Mouse (Mus musculus): ENCODE measurements around the gene Adam23. TPM values are rescaled to one million over a fixed set of nuclear protein-coding genes. Genes with fewer than 3 reads are reported as not detected.

Adam23 gene
- polyA plus RNA-seq, 1 experiment from 2014 or later: 8.9 TPM

GRCm38 (mm10) chr1:63491001-63491400 lies 45.3 kb downstream of the Adam23 start:
- H3K36me3 ChIP-seq (ENCODE audit: control insufficient read depth, insufficient read depth, low read length): no peaks in the 10 kb centered on the region
- H3K4me1 ChIP-seq (replicated peaks; ENCODE audit: control insufficient read depth, insufficient read depth, low read length): no peaks in the 10 kb centered on the region
- ATAC-seq (replicated peaks; ENCODE audit: low FRiP score) (no peak), DNase-seq (ENCODE audit: low spot score) (no peak)
- no peak overlapping the region for H3K9ac ChIP-seq (ENCODE audit: low read length)
- WGBS: 62% methylated on average over 1 of the region's 1 CpGs
- no peaks in the 10 kb centered on the region for H3K9me3 ChIP-seq (ENCODE audit: control insufficient read depth, low read length)
- no peak overlapping the region for H3K4me2 ChIP-seq (ENCODE audit: low read depth, low read length, severe bottlenecking)
- no peaks in the 10 kb centered on the region for H3K27me3 ChIP-seq (ENCODE audit: control insufficient read depth, insufficient read depth, low read length)
- H3K27ac ChIP-seq (ENCODE audit: low read depth, low read length): no peak overlapping the region
- no peak overlapping the region for H3K4me3 ChIP-seq (ENCODE audit: low read depth, low read length)

- Histone ChIP-seq H3K4me3 (ENCODE audit: low read depth, low read length) (no peak overlapping the region), H3K4me2 (ENCODE audit: low read depth, low read length, severe bottlenecking) (no peak overlapping the region), H3K36me3 (ENCODE audit: control insufficient read depth, insufficient read depth, low read length) (no peaks in the 10 kb centered on the region), H3K9me3 (ENCODE audit: control insufficient read depth, low read length) (no peaks in the 10 kb centered on the region), H3K27ac (ENCODE audit: low read depth, low read length) (no peak overlapping the region), H3K4me1 (replicated peaks; ENCODE audit: control insufficient read depth, insufficient read depth, low read length) (no peaks in the 10 kb centered on the region), H3K9ac (ENCODE audit: low read length) (no peak overlapping the region), H3K27me3 (ENCODE audit: control insufficient read depth, insufficient read depth, low read length) (no peaks in the 10 kb centered on the region)
- 89% methylated on average over 5 of the region's 5 CpGs for WGBS
- no peak for ATAC-seq (replicated peaks; ENCODE audit: low FRiP score)
- no peak for DNase-seq (ENCODE audit: low spot score)
These were observed 47.6 kb downstream of the Adam23 start for GRCm38 (mm10) chr1:63493325-63493724.

DNA sequence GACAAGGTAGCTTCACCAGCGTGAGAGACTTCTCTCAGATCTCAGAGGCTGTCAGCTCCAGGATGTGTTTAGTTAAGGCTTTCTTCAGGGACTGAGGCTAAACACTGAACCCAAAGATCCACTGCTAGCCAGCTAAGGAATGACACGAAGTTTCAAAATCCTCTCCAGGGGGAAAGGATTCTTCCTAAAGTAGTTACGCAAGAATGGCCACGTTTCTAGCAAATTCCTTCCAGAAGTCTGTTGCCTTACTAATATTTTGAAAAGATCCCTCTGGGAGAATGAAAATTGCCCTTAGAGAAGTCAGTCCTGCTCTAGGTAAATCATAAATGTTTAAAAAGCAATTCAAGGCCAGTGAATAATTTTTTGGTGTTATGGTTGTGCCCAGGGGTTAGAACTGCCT lies 61.7 kb downstream of the Adam23 start:
- no peak overlapping the region for H3K27ac ChIP-seq (ENCODE audit: low read depth, low read length)
- H3K9ac ChIP-seq (ENCODE audit: low read length): no peak overlapping the region
- DNase-seq (ENCODE audit: low spot score) (no peak), ATAC-seq (replicated peaks; ENCODE audit: low FRiP score) (no peak)
- H3K4me2 ChIP-seq (ENCODE audit: low read depth, low read length, severe bottlenecking): no peak overlapping the region
- H3K27me3 ChIP-seq (ENCODE audit: control insufficient read depth, insufficient read depth, low read length): no peaks in the 10 kb centered on the region
- no peaks in the 10 kb centered on the region for H3K4me1 ChIP-seq (replicated peaks; ENCODE audit: control insufficient read depth, insufficient read depth, low read length)
- 77% methylated on average over 4 of the region's 4 CpGs for WGBS
- H3K9me3 ChIP-seq (ENCODE audit: control insufficient read depth, low read length): no peaks in the 10 kb centered on the region
- no peak overlapping the region for H3K4me3 ChIP-seq (ENCODE audit: low read depth, low read length)
- H3K36me3 ChIP-seq (ENCODE audit: control insufficient read depth, insufficient read depth, low read length): no peaks in the 10 kb centered on the region

- H3K9ac ChIP-seq (ENCODE audit: low read length): no peak overlapping the region
- H3K4me2 ChIP-seq (ENCODE audit: low read depth, low read length, severe bottlenecking): no peak overlapping the region
- H3K27me3 ChIP-seq (ENCODE audit: control insufficient read depth, insufficient read depth, low read length): no peaks in the 10 kb centered on the region
- H3K4me3 ChIP-seq (ENCODE audit: low read depth, low read length): no peak overlapping the region
- no peak overlapping the region for H3K27ac ChIP-seq (ENCODE audit: low read depth, low read length)
- no peak for ATAC-seq (replicated peaks; ENCODE audit: low FRiP score)
- H3K9me3 ChIP-seq (ENCODE audit: control insufficient read depth, low read length): no peaks in the 10 kb centered on the region
- 59% methylated on average over 4 of the region's 4 CpGs for WGBS
- DNase-seq (ENCODE audit: low spot score): no peak
- no peaks in the 10 kb centered on the region for H3K4me1 ChIP-seq (replicated peaks; ENCODE audit: control insufficient read depth, insufficient read depth, low read length)
- no peaks in the 10 kb centered on the region for H3K36me3 ChIP-seq (ENCODE audit: control insufficient read depth, insufficient read depth, low read length)
These were observed 63.1 kb downstream of the Adam23 start for GRCm38 (mm10) chr1:63508801-63509200.

DNA sequence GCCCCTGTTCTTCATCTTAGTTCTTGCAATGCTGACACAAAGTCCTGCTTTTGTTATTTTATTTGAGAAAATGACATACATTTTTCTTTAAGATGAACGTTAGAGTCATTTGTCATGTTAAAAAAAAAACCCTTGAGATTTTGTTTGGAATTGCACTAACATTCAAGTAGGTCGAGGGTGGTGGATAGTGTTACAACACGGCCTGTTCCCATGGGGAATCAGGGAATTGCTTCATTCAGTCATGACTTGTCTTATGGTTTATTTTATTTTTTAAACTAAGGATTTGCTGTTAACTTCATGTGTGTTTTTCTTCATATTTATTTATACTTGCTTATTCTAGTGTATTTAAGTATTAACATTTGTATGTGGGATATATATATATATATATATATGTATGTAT lies 65.7 kb downstream of the Adam23 start:
- no peaks in the 10 kb centered on the region for H3K4me1 ChIP-seq (replicated peaks; ENCODE audit: control insufficient read depth, insufficient read depth, low read length)
- H3K9ac ChIP-seq (ENCODE audit: low read length): no peak overlapping the region
- H3K36me3 ChIP-seq (ENCODE audit: control insufficient read depth, insufficient read depth, low read length): no peaks in the 10 kb centered on the region
- no peak overlapping the region for H3K27ac ChIP-seq (ENCODE audit: low read depth, low read length)
- no peak for ATAC-seq (replicated peaks; ENCODE audit: low FRiP score)
- no peaks in the 10 kb centered on the region for H3K27me3 ChIP-seq (ENCODE audit: control insufficient read depth, insufficient read depth, low read length)
- H3K9me3 ChIP-seq (ENCODE audit: control insufficient read depth, low read length): no peaks in the 10 kb centered on the region
- no peak overlapping the region for H3K4me3 ChIP-seq (ENCODE audit: low read depth, low read length)
- H3K4me2 ChIP-seq (ENCODE audit: low read depth, low read length, severe bottlenecking): no peak overlapping the region
- DNase-seq (ENCODE audit: low spot score): no peak
- 83% methylated on average over 3 of the region's 3 CpGs for WGBS

DNA sequence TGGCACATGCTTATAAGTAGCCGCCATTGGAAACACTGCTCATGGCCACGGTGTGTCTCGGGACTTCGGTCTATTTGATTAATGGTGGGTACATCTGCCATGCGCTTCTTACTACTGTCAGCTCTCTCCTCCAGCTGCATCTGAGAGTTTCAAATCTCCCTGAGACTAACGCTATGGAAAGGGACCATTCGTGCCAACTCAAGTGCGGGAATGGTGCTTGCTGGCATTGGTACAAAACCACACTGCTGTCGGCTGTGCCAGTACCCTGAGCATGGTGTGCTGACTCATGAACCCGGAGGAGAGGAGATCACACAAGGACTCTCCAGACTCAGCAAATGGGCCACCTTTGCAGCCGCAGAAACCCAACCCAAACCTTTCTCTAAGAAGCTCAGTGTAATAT lies 72.1 kb downstream of the Adam23 start:
- Histone ChIP-seq H3K27ac (ENCODE audit: low read depth, low read length) (no peak overlapping the region), H3K4me3 (ENCODE audit: low read depth, low read length) (no peak overlapping the region), H3K36me3 (ENCODE audit: control insufficient read depth, insufficient read depth, low read length) (no peaks in the 10 kb centered on the region), H3K27me3 (ENCODE audit: control insufficient read depth, insufficient read depth, low read length) (no peaks in the 10 kb centered on the region), H3K9me3 (ENCODE audit: control insufficient read depth, low read length) (no peaks in the 10 kb centered on the region), H3K4me2 (ENCODE audit: low read depth, low read length, severe bottlenecking) (no peak overlapping the region), H3K4me1 (replicated peaks; ENCODE audit: control insufficient read depth, insufficient read depth, low read length) (no peaks in the 10 kb centered on the region), H3K9ac (ENCODE audit: low read length) (no peak overlapping the region)
- no peak for DNase-seq (ENCODE audit: low spot score)
- ATAC-seq (replicated peaks; ENCODE audit: low FRiP score): no peak
- 92% methylated on average over 11 of the region's 11 CpGs for WGBS

DNA sequence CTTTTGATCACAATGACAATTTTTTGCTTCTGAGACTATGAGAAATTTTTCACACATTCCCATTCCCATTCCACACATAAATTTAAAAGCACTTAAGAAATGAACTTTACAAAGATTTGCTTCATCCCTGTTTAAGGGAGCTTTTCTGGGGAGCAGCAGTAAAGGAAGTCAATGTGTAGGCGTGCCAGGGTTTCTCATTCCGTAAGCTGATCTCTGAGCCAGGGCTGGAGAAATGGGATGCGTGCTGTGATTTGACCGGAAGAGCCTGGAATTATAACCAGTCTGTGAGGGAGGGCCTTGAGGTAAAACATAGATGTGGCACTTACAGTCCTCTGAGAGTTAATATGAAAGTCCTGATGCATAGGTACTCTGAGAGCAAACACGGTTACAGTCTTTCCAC lies 73.1 kb downstream of the Adam23 start:
- no peaks in the 10 kb centered on the region for H3K27me3 ChIP-seq (ENCODE audit: control insufficient read depth, insufficient read depth, low read length)
- WGBS: 75% methylated on average over 5 of the region's 5 CpGs
- no peak overlapping the region for H3K27ac ChIP-seq (ENCODE audit: low read depth, low read length)
- H3K9ac ChIP-seq (ENCODE audit: low read length): no peak overlapping the region
- H3K4me2 ChIP-seq (ENCODE audit: low read depth, low read length, severe bottlenecking): no peak overlapping the region
- no peaks in the 10 kb centered on the region for H3K36me3 ChIP-seq (ENCODE audit: control insufficient read depth, insufficient read depth, low read length)
- ATAC-seq (replicated peaks; ENCODE audit: low FRiP score): no peak
- H3K4me3 ChIP-seq (ENCODE audit: low read depth, low read length): no peak overlapping the region
- H3K9me3 ChIP-seq (ENCODE audit: control insufficient read depth, low read length): no peaks in the 10 kb centered on the region
- H3K4me1 ChIP-seq (replicated peaks; ENCODE audit: control insufficient read depth, insufficient read depth, low read length): no peaks in the 10 kb centered on the region
- DNase-seq (ENCODE audit: low spot score): no peak

- Histone ChIP-seq H3K27me3 (ENCODE audit: control insufficient read depth, insufficient read depth, low read length) (no peaks in the 10 kb centered on the region), H3K4me1 (replicated peaks; ENCODE audit: control insufficient read depth, insufficient read depth, low read length) (no peaks in the 10 kb centered on the region), H3K27ac (ENCODE audit: low read depth, low read length) (no peak overlapping the region), H3K9ac (ENCODE audit: low read length) (no peak overlapping the region), H3K4me2 (ENCODE audit: low read depth, low read length, severe bottlenecking) (no peak overlapping the region), H3K4me3 (ENCODE audit: low read depth, low read length) (no peak overlapping the region), H3K9me3 (ENCODE audit: control insufficient read depth, low read length) (no peaks in the 10 kb centered on the region), H3K36me3 (ENCODE audit: control insufficient read depth, insufficient read depth, low read length) (no peaks in the 10 kb centered on the region)
- DNase-seq (ENCODE audit: low spot score) (no peak), ATAC-seq (replicated peaks; ENCODE audit: low FRiP score) (no peak)
- 77% methylated on average over 9 of the region's 9 CpGs for WGBS
These were observed 84.2 kb downstream of the Adam23 start for GRCm38 (mm10) chr1:63529901-63530300.

GRCm38 (mm10) chr1:63534271-63534827 lies 88.7 kb downstream of the Adam23 start:
- Histone ChIP-seq H3K9me3 (ENCODE audit: control insufficient read depth, low read length) (no peaks in the 10 kb centered on the region), H3K4me3 (ENCODE audit: low read depth, low read length) (no peak overlapping the region), H3K36me3 (ENCODE audit: control insufficient read depth, insufficient read depth, low read length) (no peaks in the 10 kb centered on the region), H3K4me2 (ENCODE audit: low read depth, low read length, severe bottlenecking) (no peak overlapping the region), H3K4me1 (replicated peaks; ENCODE audit: control insufficient read depth, insufficient read depth, low read length) (no peaks in the 10 kb centered on the region; the same call in 1 of the 2 replicates), H3K9ac (ENCODE audit: low read length) (no peak overlapping the region), H3K27ac (ENCODE audit: low read depth, low read length) (no peak overlapping the region), H3K27me3 (ENCODE audit: control insufficient read depth, insufficient read depth, low read length) (no peaks in the 10 kb centered on the region)
- WGBS: 71% methylated on average over 6 of the region's 6 CpGs
- DNase-seq (ENCODE audit: low spot score) (no peak), ATAC-seq (replicated peaks; ENCODE audit: low FRiP score) (no peak)
